Mouse (Mus musculus) cerebellum, adult 2 months (tissue): ENCODE measurements at regions not wholly inside any gene's neighbourhood (a gene's known extent, or its start where the extent isn't known, plus 50 kb on each side); places are given as distances from the start of the nearest gene placed in this dataset.

Source experiments
- CTCF ChIP-seq: fragments of 200-500 bp; IDR thresholded peaks from 2 replicates; pipeline ENCODE4 v1.5.1; 2011; ENCODE audit warnings: low read depth, mild to moderate bottlenecking, control low read depth, low read length, moderate library complexity, borderline replicate concordance; ENCODE audit not compliant: insufficient read depth
- POLR2A ChIP-seq: fragments of 200-500 bp; IDR thresholded peaks from 2 replicates; pipeline ENCODE4 v1.6.1; 2011; ENCODE audit warnings: low read length, control low read depth, borderline replicate concordance; ENCODE audit not compliant: insufficient read depth

GRCm38 (mm10) chr4:83949612-83950011 is 424.3 kb downstream of the Ccdc171 start:
- TF ChIP-seq CTCF (no peak), POLR2A (no peak)
